Mouse (Mus musculus): ENCODE measurements around the gene Gm20388. TPM values are rescaled to one million over a fixed set of nuclear protein-coding genes. Genes with fewer than 3 reads are reported as not detected.

The Gm20388 gene
- polyA plus RNA-seq, 1 experiment from 2014 or later: not detected

DNA sequence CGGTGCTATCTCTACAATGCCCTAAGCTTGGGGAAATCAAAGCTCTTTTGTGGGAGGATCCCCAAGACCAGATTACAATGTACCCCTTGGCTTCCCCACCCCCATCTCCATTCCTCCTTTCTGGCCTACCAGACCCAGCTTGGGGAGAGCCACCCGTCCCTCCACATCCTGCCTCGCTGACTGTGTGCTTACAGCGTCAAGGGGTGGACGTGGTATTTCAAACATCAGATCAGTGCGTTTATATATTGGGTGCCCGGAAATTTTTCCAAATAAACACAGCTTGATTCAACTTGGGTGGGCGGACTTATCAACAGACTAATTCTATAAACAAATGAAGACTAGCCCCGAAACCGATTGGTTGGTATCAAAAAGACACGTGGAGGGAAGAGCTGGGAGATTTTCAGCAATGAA, 1216.7 kb downstream of the Gm20388 start:
- H3K9me3 ChIP-seq (ENCODE audit: control insufficient read depth, low read length): no peaks in the 10 kb centered on the region
- ATAC-seq (ENCODE audit: low FRiP score, low TSS enrichment): no peak
- WGBS: 19% methylated on average over 11 of the region's 11 CpGs
- H3K4me2 ChIP-seq (replicated peaks; ENCODE audit: low read depth, low read length): peak overlapping the region; percentile 62
- H3K36me3 ChIP-seq (ENCODE audit: control insufficient read depth, insufficient read depth, low read length): peaks cover 9% of the 10 kb centered on the region
- H3K27ac ChIP-seq (ENCODE audit: low read depth, low read length): no peak overlapping the region; the same call in 1 of the 2 replicates
- H3K9ac ChIP-seq (ENCODE audit: low read depth, low read length): no peak overlapping the region
- H3K27me3 ChIP-seq (ENCODE audit: control insufficient read depth, insufficient read depth, low read length): peaks cover 40% of the 10 kb centered on the region
- H3K4me1 ChIP-seq (ENCODE audit: control insufficient read depth, insufficient read depth, low read length): peaks cover 46% of the 10 kb centered on the region
- no peak overlapping the region for H3K4me3 ChIP-seq (ENCODE audit: low read length)

DNA sequence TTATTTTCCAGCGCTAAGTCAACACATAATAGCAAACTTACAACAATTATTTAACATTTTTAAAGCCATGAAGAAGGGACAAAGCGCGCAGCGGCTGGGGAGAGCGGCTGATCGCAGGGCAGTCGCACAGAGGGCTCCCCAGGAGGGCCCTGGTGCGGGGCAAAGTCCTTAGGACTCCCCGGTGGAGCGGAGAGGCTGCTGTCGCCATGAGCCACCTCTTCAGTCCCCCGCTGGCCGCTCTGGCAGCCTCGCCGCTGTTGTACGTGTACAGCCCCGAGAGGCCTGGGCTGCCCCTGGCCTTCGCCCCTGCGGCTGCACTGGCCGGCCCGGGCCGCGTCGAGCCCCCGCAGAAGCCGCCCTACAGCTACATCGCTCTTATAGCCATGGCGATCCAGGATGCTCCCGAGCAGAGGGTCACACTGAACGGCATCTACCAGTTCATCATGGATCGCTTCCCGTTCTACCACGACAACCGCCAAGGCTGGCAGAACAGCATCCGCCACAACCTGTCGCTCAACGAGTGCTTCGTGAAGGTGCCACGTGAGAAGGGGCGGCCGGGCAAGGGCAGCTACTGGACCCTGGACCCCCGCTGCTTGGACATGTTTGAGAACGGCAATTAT, 1217.2 kb downstream of the Gm20388 start, which contains the start of gene Foxl1:
Gene Foxl1 (plus strand): TSS at position 185 of the 620 bp plus-strand sequence.
- H3K9me3 ChIP-seq (ENCODE audit: control insufficient read depth, low read length): no peaks in the 10 kb centered on the region
- H3K27ac ChIP-seq (ENCODE audit: low read depth, low read length): peak within 1 kb of the TSS; percentile 91
- peak within 1 kb of the TSS; percentile 40 for H3K4me3 ChIP-seq (ENCODE audit: low read length)
- peak within 1 kb of the TSS; percentile 68 for H3K9ac ChIP-seq (ENCODE audit: low read depth, low read length)
- peaks cover 40% of the 10 kb centered on the region for H3K27me3 ChIP-seq (ENCODE audit: control insufficient read depth, insufficient read depth, low read length)
- ATAC-seq (ENCODE audit: low FRiP score, low TSS enrichment): no peak
- peaks cover 3% of the 10 kb centered on the region; the same call in 1 of the 2 replicates for H3K36me3 ChIP-seq (ENCODE audit: control insufficient read depth, insufficient read depth, low read length)
- H3K4me1 ChIP-seq (ENCODE audit: control insufficient read depth, insufficient read depth, low read length): peaks cover 44% of the 10 kb centered on the region
- 3% methylated on average over 43 of the region's 43 CpGs for WGBS
- peak within 1 kb of the TSS; percentile 62 for H3K4me2 ChIP-seq (replicated peaks; ENCODE audit: low read depth, low read length)

DNA sequence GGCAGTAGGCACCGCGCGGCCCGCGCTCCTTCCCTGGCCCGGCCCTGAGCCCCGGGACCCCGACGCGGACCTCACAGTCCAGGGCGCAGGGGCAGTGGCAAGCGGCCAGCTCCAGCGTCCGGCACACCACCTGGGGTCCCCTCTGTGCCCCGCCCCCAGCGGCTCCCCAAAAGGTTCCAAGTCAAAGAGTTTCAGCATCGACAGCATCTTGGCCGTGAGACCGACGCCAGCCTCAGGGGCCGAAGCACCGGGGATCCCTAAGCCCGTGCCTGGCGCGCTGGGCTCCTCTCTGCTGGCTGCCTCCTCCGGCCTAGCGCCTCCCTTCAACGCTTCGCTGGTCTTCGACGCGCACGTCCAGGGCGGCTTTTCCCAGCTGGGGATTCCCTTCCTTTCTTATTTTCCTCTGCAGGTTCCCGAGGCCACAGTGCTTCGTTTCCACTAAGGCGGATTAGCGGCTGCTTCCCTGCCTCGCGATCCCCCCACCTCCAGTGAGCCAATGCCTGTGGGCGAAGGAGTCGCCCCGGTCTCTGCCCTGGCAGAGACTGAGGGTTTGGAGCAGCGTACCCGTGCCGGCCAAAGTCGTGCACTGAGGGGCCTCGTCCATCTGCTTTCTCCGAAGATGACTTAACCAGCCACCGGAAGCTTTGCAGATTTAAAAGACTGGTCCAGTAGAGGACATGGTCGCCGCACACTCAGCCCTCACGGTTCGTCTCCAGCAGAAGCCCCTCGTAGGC, 1218.1 kb downstream of the Gm20388 start:
- Histone ChIP-seq H3K27me3 (ENCODE audit: control insufficient read depth, insufficient read depth, low read length) (peaks cover 40% of the 10 kb centered on the region), H3K4me2 (replicated peaks; ENCODE audit: low read depth, low read length) (peak overlapping the region; percentile 62), H3K4me1 (ENCODE audit: control insufficient read depth, insufficient read depth, low read length) (peaks cover 42% of the 10 kb centered on the region), H3K9ac (ENCODE audit: low read depth, low read length) (peak overlapping the region; percentile 68), H3K9me3 (ENCODE audit: control insufficient read depth, low read length) (no peaks in the 10 kb centered on the region), H3K27ac (ENCODE audit: low read depth, low read length) (peak overlapping the region; percentile 91), H3K36me3 (ENCODE audit: control insufficient read depth, insufficient read depth, low read length) (no peaks in the 10 kb centered on the region), H3K4me3 (ENCODE audit: low read length) (peak overlapping the region; percentile 40)
- 8% methylated on average over 48 of the region's 55 CpGs for WGBS
- no peak for ATAC-seq (ENCODE audit: low FRiP score, low TSS enrichment)

DNA sequence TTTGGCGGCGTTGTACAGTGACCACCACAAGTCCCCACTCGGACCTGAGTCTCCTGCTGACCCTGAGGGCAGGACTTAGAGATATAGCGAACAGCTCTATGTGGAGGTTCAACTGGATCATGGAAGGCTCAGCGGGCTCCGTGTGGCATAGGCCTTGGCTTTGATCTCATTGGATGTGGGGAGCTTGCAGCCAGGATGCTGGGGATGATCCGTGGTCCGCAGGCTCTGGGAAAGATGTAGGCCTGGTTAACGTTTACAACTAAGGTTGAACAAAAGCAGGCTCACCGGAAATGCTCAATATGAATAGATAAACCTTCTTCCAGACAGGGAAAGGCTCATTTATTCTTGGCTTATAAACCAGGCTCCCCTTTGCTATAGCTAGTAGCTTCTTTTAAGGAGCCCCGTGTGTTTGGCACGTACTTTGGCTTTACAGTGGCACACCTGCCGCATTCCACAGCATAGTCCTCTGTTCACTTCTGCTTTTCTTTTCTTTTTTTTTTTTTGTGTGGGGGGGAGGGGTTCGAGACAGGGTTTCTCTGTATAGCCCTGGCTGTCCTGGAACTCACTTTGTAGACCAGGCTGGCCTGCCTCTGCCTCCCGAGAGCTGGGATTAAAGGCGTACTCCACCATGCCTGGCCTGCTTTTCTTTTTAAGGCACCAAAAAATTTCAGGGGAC, 1218.8 kb downstream of the Gm20388 start:
- Histone ChIP-seq H3K9ac (ENCODE audit: low read depth, low read length) (peak overlapping the region; percentile 68; the same call in 1 of the 2 replicates), H3K4me3 (ENCODE audit: low read length) (peak overlapping the region; percentile 40), H3K9me3 (ENCODE audit: control insufficient read depth, low read length) (no peaks in the 10 kb centered on the region), H3K27me3 (ENCODE audit: control insufficient read depth, insufficient read depth, low read length) (peaks cover 40% of the 10 kb centered on the region), H3K36me3 (ENCODE audit: control insufficient read depth, insufficient read depth, low read length) (no peaks in the 10 kb centered on the region), H3K4me2 (replicated peaks; ENCODE audit: low read depth, low read length) (peak overlapping the region; percentile 62), H3K27ac (ENCODE audit: low read depth, low read length) (peak overlapping the region; percentile 91; the same call in 1 of the 2 replicates), H3K4me1 (ENCODE audit: control insufficient read depth, insufficient read depth, low read length) (peaks cover 41% of the 10 kb centered on the region)
- 40% methylated on average over 16 of the region's 16 CpGs for WGBS
- no peak for ATAC-seq (ENCODE audit: low FRiP score, low TSS enrichment)

DNA sequence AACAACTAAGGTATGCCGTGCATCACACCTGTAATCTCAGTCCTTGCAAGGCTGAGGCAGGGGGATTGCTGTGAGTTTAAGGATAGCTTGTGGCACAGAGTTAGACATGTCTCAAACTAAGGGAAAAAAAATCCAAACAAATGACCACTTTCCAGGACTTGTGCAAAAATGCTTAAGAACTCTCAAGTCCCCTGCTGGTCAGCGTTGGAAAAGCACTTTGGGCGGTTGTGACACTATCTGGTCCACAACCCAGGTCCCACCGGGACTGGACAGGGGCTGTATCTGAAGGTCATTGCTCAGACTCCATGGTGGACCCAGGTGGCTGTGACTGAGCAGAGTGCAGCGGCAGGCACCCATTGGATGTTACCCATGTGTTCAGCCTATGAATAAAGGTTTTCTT, 1219.9 kb downstream of the Gm20388 start:
- Histone ChIP-seq H3K36me3 (ENCODE audit: control insufficient read depth, insufficient read depth, low read length) (no peaks in the 10 kb centered on the region), H3K4me2 (replicated peaks; ENCODE audit: low read depth, low read length) (no peak overlapping the region; the same call in 1 of the 2 replicates), H3K27ac (ENCODE audit: low read depth, low read length) (no peak overlapping the region), H3K27me3 (ENCODE audit: control insufficient read depth, insufficient read depth, low read length) (peaks cover 37% of the 10 kb centered on the region), H3K4me1 (ENCODE audit: control insufficient read depth, insufficient read depth, low read length) (peaks cover 30% of the 10 kb centered on the region), H3K9me3 (ENCODE audit: control insufficient read depth, low read length) (no peaks in the 10 kb centered on the region), H3K9ac (ENCODE audit: low read depth, low read length) (no peak overlapping the region), H3K4me3 (ENCODE audit: low read length) (no peak overlapping the region; the same call in 1 of the 2 replicates)
- no peak for ATAC-seq (ENCODE audit: low FRiP score, low TSS enrichment)
- 35% methylated on average over 5 of the region's 5 CpGs for WGBS

DNA sequence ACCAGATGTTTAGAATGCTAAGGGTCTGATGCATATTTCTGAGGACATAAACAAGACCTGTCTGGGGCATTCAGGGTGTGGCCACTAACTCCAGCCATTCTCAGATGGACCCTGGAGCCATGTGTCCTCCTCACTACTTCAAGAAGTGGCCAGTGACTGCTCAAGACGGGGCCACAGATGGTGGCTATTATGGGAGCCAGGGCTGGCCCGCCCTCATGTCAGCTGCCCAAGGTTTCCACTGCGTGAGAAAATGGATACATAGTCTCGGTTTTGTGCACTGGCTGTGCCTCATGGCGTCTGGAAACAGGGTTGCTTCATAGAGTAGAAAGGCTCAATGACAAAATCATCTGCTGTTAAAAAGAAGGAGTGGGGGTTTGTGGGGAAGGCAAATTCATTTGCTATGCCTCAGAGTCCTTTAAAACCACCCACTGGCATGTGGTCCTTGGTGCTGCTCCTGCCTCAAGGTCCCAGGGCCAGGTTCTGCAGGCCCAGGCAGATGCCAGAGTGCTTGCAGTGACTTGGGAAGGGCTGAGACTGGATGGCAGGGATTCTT, 1222.4 kb downstream of the Gm20388 start:
- H3K4me3 ChIP-seq (ENCODE audit: low read length): no peak overlapping the region
- ATAC-seq (ENCODE audit: low FRiP score, low TSS enrichment): no peak
- H3K9ac ChIP-seq (ENCODE audit: low read depth, low read length): no peak overlapping the region
- H3K27me3 ChIP-seq (ENCODE audit: control insufficient read depth, insufficient read depth, low read length): peaks cover 21% of the 10 kb centered on the region
- H3K4me1 ChIP-seq (ENCODE audit: control insufficient read depth, insufficient read depth, low read length): peaks cover 11% of the 10 kb centered on the region
- WGBS: 78% methylated on average over 5 of the region's 5 CpGs
- H3K4me2 ChIP-seq (replicated peaks; ENCODE audit: low read depth, low read length): no peak overlapping the region
- H3K36me3 ChIP-seq (ENCODE audit: control insufficient read depth, insufficient read depth, low read length): peaks cover 2% of the 10 kb centered on the region; the same call in 1 of the 2 replicates
- H3K9me3 ChIP-seq (ENCODE audit: control insufficient read depth, low read length): peaks cover 8% of the 10 kb centered on the region
- H3K27ac ChIP-seq (ENCODE audit: low read depth, low read length): no peak overlapping the region

DNA sequence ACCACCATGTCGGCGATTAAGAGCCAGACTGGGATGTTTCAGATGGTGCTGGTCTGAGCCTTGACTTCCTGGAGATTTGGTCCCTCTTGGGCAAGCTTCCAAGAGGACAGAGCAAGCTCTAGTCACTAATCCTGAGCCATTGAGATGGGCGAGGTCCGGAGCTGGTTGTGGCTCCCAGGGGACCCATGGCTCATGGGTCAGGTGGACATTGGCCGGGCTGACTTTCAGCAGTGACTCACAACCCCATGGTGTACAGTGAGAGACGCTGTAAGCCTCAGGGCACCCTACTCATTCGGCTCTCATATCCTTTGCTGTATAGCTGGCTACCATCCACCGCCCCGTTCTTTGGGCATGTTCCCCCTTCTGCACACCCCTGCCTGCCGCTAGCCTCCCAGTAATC, 1223.5 kb downstream of the Gm20388 start:
- peaks cover 14% of the 10 kb centered on the region for H3K9me3 ChIP-seq (ENCODE audit: control insufficient read depth, low read length)
- peaks cover 2% of the 10 kb centered on the region; the same call in 1 of the 2 replicates for H3K36me3 ChIP-seq (ENCODE audit: control insufficient read depth, insufficient read depth, low read length)
- peaks cover 11% of the 10 kb centered on the region; the same call in 1 of the 2 replicates for H3K27me3 ChIP-seq (ENCODE audit: control insufficient read depth, insufficient read depth, low read length)
- no peak overlapping the region for H3K4me2 ChIP-seq (replicated peaks; ENCODE audit: low read depth, low read length)
- peaks cover under 1% of the 10 kb centered on the region; the same call in 1 of the 2 replicates for H3K4me1 ChIP-seq (ENCODE audit: control insufficient read depth, insufficient read depth, low read length)
- no peak overlapping the region for H3K27ac ChIP-seq (ENCODE audit: low read depth, low read length)
- H3K4me3 ChIP-seq (ENCODE audit: low read length): no peak overlapping the region
- no peak for ATAC-seq (ENCODE audit: low FRiP score, low TSS enrichment)
- H3K9ac ChIP-seq (ENCODE audit: low read depth, low read length): no peak overlapping the region
- WGBS: 88% methylated on average over 10 of the region's 10 CpGs

DNA sequence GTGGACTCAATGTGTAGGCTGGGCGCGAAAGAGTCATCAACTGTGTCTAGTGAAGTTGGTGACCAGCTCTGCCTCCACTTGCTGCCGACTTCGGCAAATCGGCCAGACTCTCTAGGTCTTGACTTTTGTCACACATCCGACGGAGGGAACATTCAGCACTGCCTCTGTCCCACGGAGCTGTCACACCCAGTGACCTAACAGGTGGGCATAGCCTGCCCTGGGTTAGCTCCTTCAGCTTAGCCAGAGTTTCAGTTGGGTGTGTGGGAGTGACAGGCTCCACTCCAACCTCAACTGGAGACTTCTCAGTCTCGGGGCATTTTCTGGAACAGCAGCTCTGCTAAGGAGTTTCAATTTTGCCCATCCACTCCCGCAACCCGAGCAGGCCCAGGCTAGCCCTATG, 1223.9 kb downstream of the Gm20388 start:
- Histone ChIP-seq H3K27ac (ENCODE audit: low read depth, low read length) (no peak overlapping the region), H3K27me3 (ENCODE audit: control insufficient read depth, insufficient read depth, low read length) (peaks cover 7% of the 10 kb centered on the region; the same call in 1 of the 2 replicates), H3K4me2 (replicated peaks; ENCODE audit: low read depth, low read length) (no peak overlapping the region), H3K9me3 (ENCODE audit: control insufficient read depth, low read length) (peaks cover 14% of the 10 kb centered on the region), H3K4me3 (ENCODE audit: low read length) (no peak overlapping the region), H3K9ac (ENCODE audit: low read depth, low read length) (no peak overlapping the region), H3K36me3 (ENCODE audit: control insufficient read depth, insufficient read depth, low read length) (peaks cover 2% of the 10 kb centered on the region; the same call in 1 of the 2 replicates), H3K4me1 (ENCODE audit: control insufficient read depth, insufficient read depth, low read length) (no peaks in the 10 kb centered on the region)
- WGBS: 81% methylated on average over 11 of the region's 11 CpGs
- ATAC-seq (ENCODE audit: low FRiP score, low TSS enrichment): no peak
